Mouse (Mus musculus): ENCODE results near the gene Fgfr2. TPM values are rescaled to one million over a fixed set of nuclear protein-coding genes. Genes with fewer than 3 reads are reported as not detected.

The Fgfr2 gene
- polyA plus RNA-seq, 1 experiment = 1.7 TPM

GRCm38 (mm10) chr7:132786011-132786410 is 337.1 kb downstream of the Fgfr2 start:
- no peaks in the 10 kb centered on the region for H3K27me3 ChIP-seq (ENCODE audit: control insufficient read depth, insufficient read depth, insufficient read length)
- no peaks in the 10 kb centered on the region for H3K36me3 ChIP-seq (ENCODE audit: control insufficient read depth, insufficient read depth)
- H3ac ChIP-seq (ENCODE audit: control insufficient read depth, insufficient read length, low read depth) = no peak overlapping the region
- no peaks in the 10 kb centered on the region for H3K79me3 ChIP-seq (ENCODE audit: low read depth)
- no peaks in the 10 kb centered on the region for H3K79me2 ChIP-seq (ENCODE audit: control insufficient read depth, insufficient read depth)
- TF ChIP-seq USF1 (IDR thresholded peaks at IDR 0.05; ENCODE audit: low read depth) (no peak), MAX (IDR thresholded peaks at IDR 0.05) (no peak), CEBPB (IDR thresholded peaks at IDR 0.05; ENCODE audit: low read depth) (no peak), CTCF (IDR thresholded peaks at IDR 0.05; ENCODE audit: control insufficient read depth, insufficient read depth, insufficient read length) (no peak), MYOG (IDR thresholded peaks at IDR 0.05; ENCODE audit: control insufficient read depth, extremely low read depth, insufficient read length) (no peak), MYOD1 (IDR thresholded peaks at IDR 0.05; ENCODE audit: control insufficient read depth, insufficient read length, low read depth) (no peak), FOSL1 (IDR thresholded peaks at IDR 0.05; ENCODE audit: insufficient read depth, low read length, poor library complexity, severe bottlenecking) (no peak)
- H3K4me3 ChIP-seq (ENCODE audit: insufficient read depth, poor library complexity, severe bottlenecking) = no peak overlapping the region

- H3K79me2 ChIP-seq (ENCODE audit: control insufficient read depth, insufficient read depth) = no peaks in the 10 kb centered on the region
- TF ChIP-seq CTCF (IDR thresholded peaks at IDR 0.05; ENCODE audit: control insufficient read depth, insufficient read depth, insufficient read length) = no peak
- TF ChIP-seq MAX (IDR thresholded peaks at IDR 0.05) = no peak
- TF ChIP-seq CEBPB (IDR thresholded peaks at IDR 0.05; ENCODE audit: low read depth) = no peak
- no peak for TF ChIP-seq USF1 (IDR thresholded peaks at IDR 0.05; ENCODE audit: low read depth)
- TF ChIP-seq MYOG (IDR thresholded peaks at IDR 0.05; ENCODE audit: control insufficient read depth, extremely low read depth, insufficient read length) = no peak
- no peak for TF ChIP-seq FOSL1 (IDR thresholded peaks at IDR 0.05; ENCODE audit: insufficient read depth, low read length, poor library complexity, severe bottlenecking)
- no peak for TF ChIP-seq MYOD1 (IDR thresholded peaks at IDR 0.05; ENCODE audit: control insufficient read depth, insufficient read length, low read depth)
- H3K36me3 ChIP-seq (ENCODE audit: control insufficient read depth, insufficient read depth) = no peaks in the 10 kb centered on the region
Measured at GRCm38 (mm10) chr7:132784101-132784500, 339.0 kb downstream of the Fgfr2 start.

GRCm38 (mm10) chr7:132781850-132782249 is 341.3 kb downstream of the Fgfr2 start:
- no peak overlapping the region for H3ac ChIP-seq (ENCODE audit: control insufficient read depth, insufficient read length, low read depth)
- TF ChIP-seq CTCF (IDR thresholded peaks at IDR 0.05; ENCODE audit: control insufficient read depth, insufficient read depth, insufficient read length) (no peak), FOSL1 (IDR thresholded peaks at IDR 0.05; ENCODE audit: insufficient read depth, low read length, poor library complexity, severe bottlenecking) (no peak), MYOD1 (IDR thresholded peaks at IDR 0.05; ENCODE audit: control insufficient read depth, insufficient read length, low read depth) (no peak), MYOG (IDR thresholded peaks at IDR 0.05; ENCODE audit: control insufficient read depth, extremely low read depth, insufficient read length) (no peak), USF1 (IDR thresholded peaks at IDR 0.05; ENCODE audit: low read depth) (no peak)
- no peaks in the 10 kb centered on the region for H3K79me3 ChIP-seq (ENCODE audit: low read depth)
- no peaks in the 10 kb centered on the region for H3K27me3 ChIP-seq (ENCODE audit: control insufficient read depth, insufficient read depth, insufficient read length)
- no peaks in the 10 kb centered on the region for H3K36me3 ChIP-seq (ENCODE audit: control insufficient read depth, insufficient read depth)
- no peak overlapping the region for H3K4me3 ChIP-seq (ENCODE audit: insufficient read depth, poor library complexity, severe bottlenecking)
- H3K79me2 ChIP-seq (ENCODE audit: control insufficient read depth, insufficient read depth) = no peaks in the 10 kb centered on the region

More at GRCm38 (mm10) chr7:132784101-132784500, 339.0 kb downstream of the Fgfr2 start:
- H3K79me3 ChIP-seq (ENCODE audit: low read depth) = no peaks in the 10 kb centered on the region
- H3K4me3 ChIP-seq (ENCODE audit: insufficient read depth, poor library complexity, severe bottlenecking) = no peak overlapping the region
- no peak overlapping the region for H3ac ChIP-seq (ENCODE audit: control insufficient read depth, insufficient read length, low read depth)
- H3K27me3 ChIP-seq (ENCODE audit: control insufficient read depth, insufficient read depth, insufficient read length) = no peaks in the 10 kb centered on the region

GRCm38 (mm10) chr7:132781130-132781814 is 341.9 kb downstream of the Fgfr2 start:
- no peaks in the 10 kb centered on the region for H3K79me3 ChIP-seq (ENCODE audit: low read depth)
- TF ChIP-seq MAX (IDR thresholded peaks at IDR 0.05) (no peak), CTCF (IDR thresholded peaks at IDR 0.05; ENCODE audit: control insufficient read depth, insufficient read depth, insufficient read length) (no peak), MYOG (IDR thresholded peaks at IDR 0.05; ENCODE audit: control insufficient read depth, extremely low read depth, insufficient read length) (no peak), CEBPB (IDR thresholded peaks at IDR 0.05; ENCODE audit: low read depth) (no peak), MYOD1 (IDR thresholded peaks at IDR 0.05; ENCODE audit: control insufficient read depth, insufficient read length, low read depth) (no peak), FOSL1 (IDR thresholded peaks at IDR 0.05; ENCODE audit: insufficient read depth, low read length, poor library complexity, severe bottlenecking) (no peak), USF1 (IDR thresholded peaks at IDR 0.05; ENCODE audit: low read depth) (no peak)
- no peak overlapping the region for H3K4me3 ChIP-seq (ENCODE audit: insufficient read depth, poor library complexity, severe bottlenecking)
- H3K27me3 ChIP-seq (ENCODE audit: control insufficient read depth, insufficient read depth, insufficient read length) = no peaks in the 10 kb centered on the region
- no peaks in the 10 kb centered on the region for H3K36me3 ChIP-seq (ENCODE audit: control insufficient read depth, insufficient read depth)
- H3ac ChIP-seq (ENCODE audit: control insufficient read depth, insufficient read length, low read depth) = no peak overlapping the region
- no peaks in the 10 kb centered on the region for H3K79me2 ChIP-seq (ENCODE audit: control insufficient read depth, insufficient read depth)

- H3K4me3 ChIP-seq (ENCODE audit: insufficient read depth, poor library complexity, severe bottlenecking) = no peak overlapping the region
- no peaks in the 10 kb centered on the region for H3K27me3 ChIP-seq (ENCODE audit: control insufficient read depth, insufficient read depth, insufficient read length)
- no peaks in the 10 kb centered on the region for H3K79me2 ChIP-seq (ENCODE audit: control insufficient read depth, insufficient read depth)
- H3ac ChIP-seq (ENCODE audit: control insufficient read depth, insufficient read length, low read depth) = no peak overlapping the region
- no peaks in the 10 kb centered on the region for H3K79me3 ChIP-seq (ENCODE audit: low read depth)
- TF ChIP-seq CTCF (IDR thresholded peaks at IDR 0.05; ENCODE audit: control insufficient read depth, insufficient read depth, insufficient read length) (no peak), CEBPB (IDR thresholded peaks at IDR 0.05; ENCODE audit: low read depth) (no peak), USF1 (IDR thresholded peaks at IDR 0.05; ENCODE audit: low read depth) (no peak), FOSL1 (IDR thresholded peaks at IDR 0.05; ENCODE audit: insufficient read depth, low read length, poor library complexity, severe bottlenecking) (no peak), MYOG (IDR thresholded peaks at IDR 0.05; ENCODE audit: control insufficient read depth, extremely low read depth, insufficient read length) (no peak), MAX (IDR thresholded peaks at IDR 0.05) (no peak), MYOD1 (IDR thresholded peaks at IDR 0.05; ENCODE audit: control insufficient read depth, insufficient read length, low read depth) (no peak)
- no peaks in the 10 kb centered on the region for H3K36me3 ChIP-seq (ENCODE audit: control insufficient read depth, insufficient read depth)
Measured at GRCm38 (mm10) chr7:132780611-132781010, 342.5 kb downstream of the Fgfr2 start.
